Mouse (Mus musculus): Measurements from ENCODE around the gene Ptgr2.
"Not testable (repeated sequence)": the region's sequence is repeated elsewhere in the genome, so short reads cannot be mapped to it uniquely, and the experiment has no call there.

The Ptgr2 gene

DNA sequence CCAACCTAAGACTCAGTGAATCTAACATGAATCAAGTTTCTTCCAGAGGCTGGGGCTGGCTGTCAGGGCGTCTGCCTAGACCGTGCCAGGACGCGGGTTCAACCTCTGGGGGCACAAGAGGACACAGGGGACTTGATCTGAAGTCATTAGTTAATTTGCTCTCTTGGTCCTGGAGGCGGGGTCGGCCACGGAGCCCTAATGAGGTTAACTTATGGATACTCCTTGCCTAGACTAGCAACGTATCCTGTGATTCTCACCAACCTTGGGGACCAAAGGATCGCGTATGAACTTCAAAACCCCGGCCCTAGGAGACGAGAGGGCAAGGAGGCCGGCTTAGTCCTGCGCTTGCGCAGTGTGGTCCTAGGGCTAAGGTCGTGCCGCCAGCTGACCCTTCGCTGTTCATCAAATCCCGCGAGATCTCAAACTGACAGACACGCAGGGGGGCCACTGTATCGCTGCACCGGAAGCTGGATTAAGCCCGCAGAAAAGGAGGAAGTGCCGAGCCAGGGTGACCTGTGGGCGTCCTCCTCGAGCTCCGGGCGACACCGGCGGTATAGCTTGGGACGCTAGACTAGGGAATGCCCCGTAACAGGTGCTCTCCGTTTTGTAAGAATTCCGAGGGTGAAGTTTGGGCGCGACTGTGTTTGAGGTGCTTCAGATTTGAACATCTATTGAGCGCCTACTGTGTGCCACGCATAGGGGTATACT, at the start of gene Ptgr2:
Gene Ptgr2 (plus strand): TSS at position 348 of the 708 bp plus-strand sequence.
- DNase-seq: peak; percentile 98

DNA sequence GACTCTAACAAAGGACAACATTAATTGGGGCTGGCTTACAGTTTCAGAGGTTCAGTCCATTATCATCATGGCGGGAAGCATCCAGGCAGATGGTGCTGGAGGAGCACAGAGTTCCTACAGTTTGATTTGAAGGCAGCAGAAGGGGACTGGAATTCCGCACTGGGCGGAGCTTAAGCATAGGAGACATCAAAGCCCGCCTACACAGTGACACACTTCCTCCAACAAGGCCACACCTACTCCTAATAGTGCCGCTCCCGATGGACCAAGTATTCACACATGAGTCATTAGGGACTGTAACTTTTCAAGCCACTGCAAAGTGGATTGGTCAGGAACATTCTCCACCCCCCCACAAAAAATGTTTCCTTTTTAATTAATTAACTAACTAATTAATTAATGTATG, 49.5 kb upstream of the Ptgr2 start:
- no peak for DNase-seq

DNA sequence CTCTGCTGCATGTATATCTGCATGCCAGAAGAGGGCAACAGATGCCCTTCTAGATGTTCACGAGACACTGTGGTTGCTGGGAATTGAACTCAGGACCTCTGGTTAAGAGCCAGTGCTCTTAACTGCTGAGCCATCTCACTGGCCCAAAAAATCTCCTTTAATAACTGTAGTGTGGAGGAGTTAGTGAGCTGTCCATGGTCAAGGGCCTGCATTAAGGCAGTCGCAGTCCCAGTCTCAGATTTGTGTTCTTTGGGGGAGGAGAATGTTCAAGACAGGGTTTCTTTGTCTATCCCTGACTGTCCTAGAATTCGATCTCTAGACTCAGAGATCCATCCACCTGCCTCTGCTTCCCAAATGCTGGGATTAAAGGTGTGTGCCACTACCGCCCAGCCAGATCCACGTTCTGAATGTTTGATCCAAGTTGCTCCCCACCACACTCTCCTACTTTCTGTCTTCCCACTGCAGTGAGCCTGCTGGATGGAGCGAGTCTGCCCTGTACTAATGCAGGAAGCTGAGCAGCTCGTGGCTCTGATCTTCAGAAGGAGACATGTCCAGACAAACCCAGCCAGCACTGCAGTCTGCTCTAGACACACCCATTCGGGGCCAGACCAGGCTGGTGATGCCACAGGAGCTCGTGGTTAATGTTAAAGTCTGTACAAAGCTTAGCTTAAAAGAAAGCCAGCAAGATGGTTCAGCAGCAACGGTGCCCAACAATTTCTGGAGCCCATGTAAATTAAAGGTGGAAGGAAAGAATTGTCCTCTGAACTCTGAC, 48.9 kb upstream of the Ptgr2 start:
- DNase-seq: no peak

DNA sequence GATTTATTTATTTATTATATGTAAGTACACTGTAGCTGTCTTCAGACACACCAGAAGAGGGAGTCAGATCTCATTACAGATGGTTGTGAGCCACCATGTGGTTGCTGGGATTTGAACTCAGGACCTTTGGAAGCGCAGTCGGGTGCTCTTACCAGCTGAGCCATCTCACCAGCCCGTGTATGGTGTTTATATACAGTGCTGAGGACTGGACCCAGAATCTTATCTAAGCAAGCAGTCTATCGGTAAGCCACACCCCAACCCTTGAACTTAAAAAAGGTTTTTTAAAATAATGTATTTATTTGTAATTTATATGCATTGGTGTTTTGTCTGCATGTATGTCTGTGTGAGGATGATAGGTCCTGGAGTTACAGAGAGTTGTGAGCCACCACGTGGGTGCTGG, 48.0 kb upstream of the Ptgr2 start:
- DNase-seq: not testable (repeated sequence)

- DNase-seq: no peak
Observed at GRCm38 (mm10) chr12:84243076-84243770, 41.8 kb upstream of the Ptgr2 start.

- DNase-seq: no peak
Observed at GRCm38 (mm10) chr12:84245683-84246082, 39.3 kb upstream of the Ptgr2 start.

GRCm38 (mm10) chr12:84249217-84249616, 35.8 kb upstream of the Ptgr2 start:
- DNase-seq: peak; percentile 87

GRCm38 (mm10) chr12:84252811-84253210, 32.2 kb upstream of the Ptgr2 start:
- DNase-seq: no peak

GRCm38 (mm10) chr12:84254886-84255285, 30.1 kb upstream of the Ptgr2 start:
- no peak for DNase-seq

GRCm38 (mm10) chr12:84260363-84260762, 24.7 kb upstream of the Ptgr2 start:
- DNase-seq: peak; percentile 29

DNA sequence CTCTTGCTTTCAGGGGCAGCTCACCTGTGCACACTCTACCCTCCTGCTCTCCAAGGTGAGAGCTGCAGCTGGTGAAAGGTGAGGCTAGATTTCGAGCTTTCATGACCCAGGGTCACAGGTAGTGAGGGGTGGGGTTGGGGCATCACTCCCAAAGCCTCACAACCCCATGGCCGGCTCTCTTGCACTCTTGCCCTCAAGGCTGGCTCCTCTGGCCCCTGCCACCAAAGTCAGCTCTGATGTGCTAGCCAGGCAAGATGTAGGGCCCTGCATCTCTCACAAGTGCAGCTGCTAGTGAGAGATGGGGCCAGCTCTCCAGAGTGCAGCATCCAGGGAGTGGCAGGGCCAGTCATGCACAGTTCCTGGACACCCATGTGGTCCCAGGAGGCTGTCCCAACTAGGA, 17.8 kb upstream of the Ptgr2 start:
- no peak for DNase-seq

- DNase-seq: no peak
Observed at GRCm38 (mm10) chr12:84273366-84273765, 11.7 kb upstream of the Ptgr2 start.

GRCm38 (mm10) chr12:84275288-84275687, 9.7 kb upstream of the Ptgr2 start:
- peak; percentile 7 for DNase-seq

DNA sequence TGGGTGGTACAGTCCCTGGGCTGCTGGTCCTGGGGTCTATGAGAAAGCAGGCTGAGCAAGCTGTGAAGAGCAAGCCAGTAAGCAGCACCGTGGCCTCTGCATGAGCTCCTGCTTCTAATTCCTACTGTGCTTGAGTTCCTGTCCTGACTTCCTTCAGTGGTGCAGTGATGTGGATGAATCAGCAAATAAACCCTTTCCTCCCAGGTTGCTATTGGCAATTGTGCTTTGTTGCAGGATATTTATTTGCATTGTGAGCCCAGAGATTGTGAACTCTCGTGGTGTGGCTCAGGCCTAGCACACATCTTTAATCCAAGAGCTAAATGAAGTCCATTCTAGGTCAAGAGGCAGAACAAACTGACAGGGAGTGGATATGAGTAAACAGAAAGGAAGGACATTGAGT, 8.7 kb upstream of the Ptgr2 start:
- no peak for DNase-seq

- DNase-seq: no peak
Observed at GRCm38 (mm10) chr12:84276799-84277198, 8.2 kb upstream of the Ptgr2 start.

DNA sequence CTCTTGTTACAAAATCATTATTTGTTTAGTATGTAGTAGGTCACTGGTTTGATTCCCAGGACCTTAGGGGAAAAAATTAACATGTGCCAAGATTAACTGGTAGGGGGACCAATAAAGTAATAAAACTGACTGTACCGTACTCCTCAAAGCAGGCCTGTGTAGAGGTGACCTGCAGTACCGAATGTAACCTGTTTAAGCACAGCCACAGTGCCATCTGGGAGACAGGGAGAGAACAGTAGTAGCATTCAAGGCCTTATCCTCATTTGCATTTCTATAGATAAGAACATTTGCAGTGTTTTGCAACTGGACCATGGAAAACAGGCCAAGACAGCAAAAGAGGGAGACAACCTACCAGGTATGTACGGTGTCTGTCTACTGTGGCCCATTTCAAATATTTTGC, 7.2 kb upstream of the Ptgr2 start:
- DNase-seq: no peak

DNA sequence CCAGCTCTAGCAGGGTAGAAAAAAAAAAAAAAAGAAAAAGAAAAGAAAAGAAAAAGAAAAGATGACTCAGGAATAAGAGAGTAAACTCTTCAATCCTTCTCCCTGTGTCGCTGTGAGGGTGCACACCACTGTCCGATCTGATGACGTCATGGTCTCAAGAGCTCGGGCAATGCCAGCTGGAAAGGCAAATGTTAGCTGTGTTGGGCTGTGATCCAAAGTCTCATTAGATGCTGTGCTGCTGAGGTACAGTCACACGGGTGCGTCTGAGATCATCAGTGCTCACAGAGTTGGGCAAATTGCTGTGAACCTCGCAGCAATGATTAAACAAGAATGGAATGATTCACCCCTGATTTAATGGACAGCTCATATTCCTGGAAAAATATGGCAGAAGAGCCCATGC, 6.1 kb upstream of the Ptgr2 start:
- DNase-seq: peak; percentile 25

DNA sequence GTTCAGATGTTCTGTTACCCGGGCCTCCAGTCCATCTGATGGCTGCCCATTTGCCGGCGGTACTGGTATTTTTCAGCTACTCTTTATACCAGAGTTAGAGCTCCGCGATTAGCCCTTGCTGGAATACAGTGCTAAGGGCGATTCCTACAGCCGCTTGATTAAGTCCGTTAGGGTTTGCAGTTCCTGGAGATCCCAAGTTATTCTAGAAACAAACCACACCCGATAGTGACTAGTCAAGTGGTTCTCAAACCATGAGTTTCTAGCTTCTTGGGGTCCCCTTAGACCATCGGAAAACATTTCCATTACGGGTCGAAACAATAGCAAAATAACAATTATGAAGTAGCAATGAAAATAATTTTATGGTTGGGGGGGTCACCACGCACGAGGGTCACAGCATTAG, 641 bp upstream of the Ptgr2 start:
- no peak for DNase-seq

- DNase-seq: no peak
Observed at GRCm38 (mm10) chr12:84285593-84285968, 549 bp downstream of the Ptgr2 start.

- peak; percentile 68 for DNase-seq
Observed at GRCm38 (mm10) chr12:84288461-84288860, 3.4 kb downstream of the Ptgr2 start.

DNA sequence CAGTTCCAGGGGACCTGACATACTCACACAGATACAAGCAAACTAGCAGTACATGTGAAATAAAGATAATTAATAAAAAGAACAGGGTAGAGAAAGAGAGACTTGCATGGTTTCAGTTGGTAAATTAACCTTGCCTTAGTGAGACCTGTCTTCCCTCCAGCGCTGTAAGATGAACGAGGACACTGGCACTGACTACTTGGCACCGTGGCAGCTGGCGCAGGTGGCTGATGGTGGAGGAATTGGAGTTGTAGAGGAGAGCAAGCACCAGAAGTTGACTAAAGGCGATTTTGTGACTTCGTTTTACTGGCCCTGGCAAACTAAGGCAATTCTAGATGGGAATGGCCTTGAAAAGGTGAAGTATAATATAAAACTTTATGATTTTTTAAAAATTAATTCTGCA, 12.8 kb downstream of the Ptgr2 start:
- no peak for DNase-seq

GRCm38 (mm10) chr12:84299265-84299664, 14.2 kb downstream of the Ptgr2 start:
- no peak for DNase-seq

DNA sequence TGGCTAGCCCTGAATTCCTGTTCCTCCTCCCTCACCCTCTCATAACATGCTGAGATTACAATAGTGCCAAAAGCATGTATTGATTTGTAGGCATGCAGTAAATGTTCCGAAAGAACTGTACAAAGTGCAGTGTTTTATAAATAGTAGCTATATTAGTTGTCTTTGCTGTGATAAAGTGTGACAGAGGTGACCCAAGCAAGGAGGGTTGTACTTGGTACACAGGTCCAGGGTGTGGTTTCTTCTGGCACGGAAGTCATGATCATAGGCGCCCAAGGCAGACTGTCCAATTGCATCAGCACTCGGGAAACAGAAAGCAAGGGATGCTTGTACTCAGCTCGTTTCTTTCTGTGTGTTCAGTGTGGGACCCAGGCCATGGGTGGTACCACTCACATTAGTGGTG, 19.1 kb downstream of the Ptgr2 start:
- no peak for DNase-seq

- DNase-seq: no peak
Observed at GRCm38 (mm10) chr12:84304554-84304953, 19.5 kb downstream of the Ptgr2 start.
